Mouse (Mus musculus) thymus, adult 2 months (tissue): ENCODE data around the gene 2810004N23Rik. TPM values are rescaled to one million over a fixed set of nuclear protein-coding genes. Genes with fewer than 3 reads are reported as not detected.

Experiments used
- DNase-seq: peaks from one replicate; pipeline ENCODE4 v3.0.0; 2021
- H3K27ac ChIP-seq: fragments of 200-500 bp; 2 replicates; pipeline ENCODE4 v1.5.1; 2012; ENCODE audit warnings: low read length, control low read depth; ENCODE audit not compliant: control insufficient read depth, insufficient read depth
- H3K27me3 ChIP-seq: fragments of 200-500 bp; 2 replicates; pipeline ENCODE4 v1.6.1; 2012; ENCODE audit warnings: mild to moderate bottlenecking, low read length, moderate library complexity, mixed read lengths; ENCODE audit not compliant: control insufficient read depth, insufficient read depth
- H3K36me3 ChIP-seq: fragments of 200-500 bp; 2 replicates; pipeline ENCODE4 v1.6.1; 2012; ENCODE audit warnings: mild to moderate bottlenecking, low read length, moderate library complexity; ENCODE audit not compliant: control insufficient read depth, insufficient read depth
- H3K4me1 ChIP-seq: fragments of 200-500 bp; replicated peaks from 2 replicates; pipeline ENCODE4 v1.6.1; 2012; ENCODE audit warnings: low read length; ENCODE audit not compliant: control insufficient read depth, insufficient read depth
- H3K4me3 ChIP-seq: fragments of 200-500 bp; 2 replicates; pipeline ENCODE4 v1.5.1; 2012; ENCODE audit warnings: mild to moderate bottlenecking, low read length, control low read depth, moderate library complexity; ENCODE audit not compliant: control insufficient read depth, insufficient read depth
- CTCF ChIP-seq: fragments of 200-500 bp; IDR thresholded peaks from 2 replicates; pipeline ENCODE4 v1.5.1; 2012; ENCODE audit warnings: mild to moderate bottlenecking, control low read depth, low read length, moderate library complexity, borderline replicate concordance; ENCODE audit not compliant: control insufficient read depth, poor library complexity, insufficient read depth; ENCODE audit errors: extremely low read depth
- POLR2A ChIP-seq: fragments of 200-500 bp; IDR thresholded peaks from 2 replicates; pipeline ENCODE4 v1.6.1; 2012; ENCODE audit warnings: mild to moderate bottlenecking, low read length, control low read depth, moderate library complexity; ENCODE audit not compliant: control insufficient read depth, poor library complexity, insufficient read depth; ENCODE audit errors: extremely low read depth
- WGBS: fragments of 180-500 bp; shearing (Covaris S2); methylation state at CpG from one replicate; pipeline ENCODE4 v1.1.7; 2018; 5-methylcytosine and 5-hydroxymethylcytosine counted together
- polyA plus RNA-seq: library from polyadenylated mRNA; depleted of rRNA; stranded (reverse); fragments of >200 nt; gene quantifications from 2 replicates; pipeline ENCODE4 v1.2.3, GENCODE M21; 2012; rRNA removed

The 2810004N23Rik gene
- polyA plus RNA-seq, 1 experiment, result 18.7 TPM

- Histone ChIP-seq H3K4me1 (peaks cover 21% of the 10 kb centered on the region), H3K36me3 (no peaks in the 10 kb centered on the region), H3K27ac (no peak overlapping the region), H3K27me3 (peaks cover 16% of the 10 kb centered on the region), H3K4me3 (no peak overlapping the region)
- 25% methylated on average over 4 of the region's 4 CpGs for WGBS
- DNase-seq, result no peak
- TF ChIP-seq CTCF, result no peak
- no peak for TF ChIP-seq POLR2A
Observed at GRCm38 (mm10) chr8:124790676-124791075, 72.2 kb downstream of the 2810004N23Rik start.

Other genes starting within 250 kb of the 2810004N23Rik start
- 17.3 and 18.1 TPM in 2 replicates for gene 2310022B05Rik, start 199.8 kb downstream of the 2810004N23Rik start, polyA plus RNA-seq
- 49.8 and 53.2 TPM in 2 replicates for gene Ttc13, start 141.1 kb downstream of the 2810004N23Rik start, polyA plus RNA-seq
- gene Arv1, start 141.0 kb downstream of the 2810004N23Rik start, polyA plus RNA-seq, result 53.5 and 56.7 TPM in 2 replicates
- gene Fam89a, start 111.3 kb downstream of the 2810004N23Rik start, polyA plus RNA-seq, result 14.2 and 15.5 TPM in 2 replicates
- 0.26 TPM in 2 replicates for gene Trim67, start 70.0 kb downstream of the 2810004N23Rik start, polyA plus RNA-seq
- gene Gnpat, start 87 bp downstream of the 2810004N23Rik start, polyA plus RNA-seq, result 72.3 and 76.7 TPM in 2 replicates
- gene Exoc8, start 34.6 kb upstream of the 2810004N23Rik start, polyA plus RNA-seq, result 12.0 and 15.2 TPM in 2 replicates
- 26.8 and 27.6 TPM in 2 replicates for gene Sprtn, start 34.8 kb upstream of the 2810004N23Rik start, polyA plus RNA-seq
- 40.5 and 43.1 TPM in 2 replicates for gene Egln1, start 86.2 kb upstream of the 2810004N23Rik start, polyA plus RNA-seq
- 54.9 and 60.1 TPM in 2 replicates for gene Tsnax, start 149.9 kb upstream of the 2810004N23Rik start, polyA plus RNA-seq
- 0.64 and 0.74 TPM in 2 replicates for gene Disc1, start 191.1 kb upstream of the 2810004N23Rik start, polyA plus RNA-seq